Mouse (Mus musculus): ENCODE measurements at regions not wholly inside any gene's neighbourhood (a gene's known extent, or its start where the extent isn't known, plus 50 kb on each side); places are given as distances from the start of the nearest gene placed in this dataset.

GRCm38 (mm10) chrX:49387439-49387838, 76.3 kb upstream of the Arhgap36 start:
- H3K36me3 ChIP-seq: no peaks in the 10 kb centered on the region
- H3K4me1 ChIP-seq (replicated peaks): no peaks in the 10 kb centered on the region
- H3K4me3 ChIP-seq (replicated peaks): no peak overlapping the region
- no peaks in the 10 kb centered on the region for H3K9me3 ChIP-seq
- no peak overlapping the region for H3K4me2 ChIP-seq (replicated peaks)
- WGBS: 48% methylated on average over 7 of the region's 7 CpGs
- ATAC-seq: peak; percentile 43; the same call in 1 of the 2 replicates
- no peaks in the 10 kb centered on the region for H3K27me3 ChIP-seq
- H3K27ac ChIP-seq: no peak overlapping the region
- H3K9ac ChIP-seq (replicated peaks): no peak overlapping the region

GRCm38 (mm10) chrX:49377067-49377466, 86.7 kb upstream of the Arhgap36 start:
- Histone ChIP-seq H3K27ac (no peak overlapping the region), H3K36me3 (no peaks in the 10 kb centered on the region), H3K4me3 (replicated peaks) (no peak overlapping the region), H3K27me3 (no peaks in the 10 kb centered on the region), H3K9me3 (no peaks in the 10 kb centered on the region), H3K4me2 (replicated peaks) (no peak overlapping the region), H3K4me1 (replicated peaks) (no peaks in the 10 kb centered on the region), H3K9ac (replicated peaks) (no peak overlapping the region)
- WGBS: 28% methylated on average over 8 of the region's 8 CpGs
- no peak for ATAC-seq

- no peak for ATAC-seq
- 55% methylated on average over 2 of the region's 2 CpGs for WGBS
- no peak overlapping the region for H3K27ac ChIP-seq
Observed at GRCm38 (mm10) chrX:49370384-49370783, 82.3 kb upstream of the Enox2 start.

DNA sequence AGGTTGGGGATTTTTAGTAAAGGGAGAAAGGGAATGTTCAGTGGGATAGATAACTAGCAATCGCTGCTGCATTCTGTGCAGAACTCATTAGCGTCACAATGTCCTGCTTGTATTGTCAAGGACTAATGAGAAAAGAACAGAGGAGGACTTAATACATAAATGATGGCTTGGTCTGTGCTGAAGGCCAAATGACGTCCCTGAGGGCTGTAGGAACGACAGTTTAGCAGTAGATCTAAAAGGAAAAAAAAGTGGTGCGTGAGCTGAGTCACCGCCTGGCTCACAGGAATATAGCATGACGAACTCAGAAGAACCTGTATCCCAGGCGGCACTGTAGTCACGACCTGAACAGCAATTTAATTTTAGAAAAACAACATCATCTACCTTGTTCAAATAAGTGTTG, 81.3 kb upstream of the Enox2 start:
- 46% methylated on average over 9 of the region's 9 CpGs for WGBS
- peak; percentile 56; the same call in 1 of the 2 replicates for ATAC-seq
- Histone ChIP-seq H3K4me1 (replicated peaks) (no peaks in the 10 kb centered on the region), H3K4me3 (replicated peaks) (no peak overlapping the region), H3K9ac (replicated peaks) (no peak overlapping the region), H3K27me3 (no peaks in the 10 kb centered on the region), H3K27ac (no peak overlapping the region), H3K36me3 (no peaks in the 10 kb centered on the region), H3K9me3 (no peaks in the 10 kb centered on the region), H3K4me2 (replicated peaks) (no peak overlapping the region)

More at GRCm38 (mm10) chrX:49370384-49370783, 82.3 kb upstream of the Enox2 start:
- Histone ChIP-seq H3K9me3 (no peaks in the 10 kb centered on the region), H3K9ac (replicated peaks) (no peak overlapping the region), H3K4me1 (replicated peaks) (no peaks in the 10 kb centered on the region), H3K4me3 (replicated peaks) (no peak overlapping the region), H3K36me3 (no peaks in the 10 kb centered on the region), H3K4me2 (replicated peaks) (no peak overlapping the region), H3K27me3 (no peaks in the 10 kb centered on the region)

DNA sequence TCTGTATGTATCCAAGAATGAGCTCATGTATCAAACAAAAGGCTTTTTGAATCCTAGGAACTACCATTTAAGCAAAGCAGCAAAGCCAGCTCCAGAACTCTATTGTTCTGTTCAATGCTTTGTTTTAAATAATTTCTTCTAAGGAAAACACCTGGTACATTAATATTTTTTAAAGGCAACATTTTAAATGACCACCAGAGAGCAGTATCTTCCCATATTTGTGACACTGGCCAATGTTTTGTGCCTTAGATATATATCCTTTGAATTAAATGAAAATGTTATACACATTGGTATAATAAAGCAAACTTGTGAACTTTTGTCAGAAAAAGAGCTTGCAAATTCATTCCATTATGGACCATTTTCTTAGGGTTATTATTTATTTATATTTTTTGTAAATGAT, 58.4 kb upstream of the Enox2 start:
- Histone ChIP-seq H3K4me3 (replicated peaks) (no peak overlapping the region), H3K4me1 (replicated peaks) (no peaks in the 10 kb centered on the region), H3K27ac (no peak overlapping the region), H3K9ac (replicated peaks) (no peak overlapping the region), H3K9me3 (no peaks in the 10 kb centered on the region), H3K36me3 (no peaks in the 10 kb centered on the region), H3K4me2 (replicated peaks) (no peak overlapping the region), H3K27me3 (no peaks in the 10 kb centered on the region)
- no peak for ATAC-seq
